Mouse (Mus musculus) monocyte, adult 5-6 weeks (primary cell): ENCODE measurements around the gene Wiz. TPM values are rescaled to one million over a fixed set of nuclear protein-coding genes. Genes with fewer than 3 reads are reported as not detected.

Experiments
- ATAC-seq: fragments of 153-309, 156-312 bp; replicated peaks from 2 replicates; pipeline ENCODE4 v1.8.0; 2017; ENCODE audit warnings: mild to moderate bottlenecking; ENCODE audit not compliant: low TSS enrichment, insufficient number of reproducible peaks, severe bottlenecking, poor library complexity, low FRiP score
- total RNA-seq: library from RNA; stranded (forward); fragments of 200-1000, 200-491, 200-594 nt; gene quantifications from 3 replicates; pipeline ENCODE4 v1.2.3, GENCODE M21; 2017

Wiz gene
- total RNA-seq, 1 experiment from 2014 or later = 6.5 TPM

DNA sequence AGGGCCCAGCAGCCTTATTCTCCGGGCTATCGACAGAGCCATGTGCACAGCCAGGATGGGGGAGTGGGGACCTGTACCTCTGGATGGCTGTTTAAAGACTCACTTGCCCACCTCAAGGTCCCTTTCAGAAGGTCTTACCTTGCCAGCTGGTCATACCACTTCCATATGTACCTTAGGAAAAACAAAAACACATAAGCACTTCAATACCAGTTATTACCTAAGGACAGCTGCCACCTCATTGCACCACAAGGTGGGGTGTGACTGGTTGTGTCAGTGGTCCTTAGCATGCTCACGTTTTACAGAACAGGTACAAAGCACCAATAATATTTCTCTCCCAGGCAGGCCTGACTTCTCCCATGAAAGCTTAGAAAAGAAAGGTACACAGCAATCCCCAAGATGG is 71.5 kb downstream of the Wiz start:
- no peak for ATAC-seq

DNA sequence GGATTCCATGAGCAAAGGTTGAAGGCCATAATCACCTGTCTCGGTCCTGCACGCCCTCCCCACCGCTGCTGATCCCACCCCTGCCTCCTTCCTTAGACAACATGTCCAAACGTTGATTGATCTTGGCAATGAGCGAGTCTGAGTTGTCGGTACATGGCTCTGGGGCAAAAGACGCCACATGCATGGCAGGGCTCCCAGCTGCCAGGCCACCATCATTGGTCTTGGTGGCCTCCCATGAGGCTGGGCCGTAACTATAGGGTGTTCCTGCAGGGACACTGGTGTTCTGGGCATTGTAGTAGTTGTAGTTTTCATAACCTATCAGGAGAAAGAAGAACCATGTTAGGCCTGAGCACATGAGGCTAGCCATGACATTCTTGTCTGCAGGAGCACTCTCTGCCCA is 72.2 kb downstream of the Wiz start:
- no peak for ATAC-seq

DNA sequence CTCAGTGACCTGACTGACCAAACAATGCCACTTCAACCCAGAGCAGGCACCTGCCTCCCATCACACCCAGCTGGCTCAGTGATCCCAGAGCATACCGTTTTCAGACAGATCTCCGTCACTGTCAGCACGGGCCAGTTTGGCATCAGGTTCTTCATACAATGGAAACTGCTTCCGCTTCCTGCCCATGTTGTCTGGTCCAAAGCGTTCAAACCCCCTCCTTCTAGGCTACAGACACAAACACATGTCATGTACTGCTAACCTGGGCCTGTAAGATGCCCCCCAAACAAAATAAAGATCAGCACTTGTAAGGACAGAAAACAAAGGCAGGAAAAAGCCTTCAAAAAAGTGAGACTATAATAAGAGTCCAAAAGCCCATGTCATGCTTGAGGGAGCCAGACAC is 73.7 kb downstream of the Wiz start:
- ATAC-seq = no peak

DNA sequence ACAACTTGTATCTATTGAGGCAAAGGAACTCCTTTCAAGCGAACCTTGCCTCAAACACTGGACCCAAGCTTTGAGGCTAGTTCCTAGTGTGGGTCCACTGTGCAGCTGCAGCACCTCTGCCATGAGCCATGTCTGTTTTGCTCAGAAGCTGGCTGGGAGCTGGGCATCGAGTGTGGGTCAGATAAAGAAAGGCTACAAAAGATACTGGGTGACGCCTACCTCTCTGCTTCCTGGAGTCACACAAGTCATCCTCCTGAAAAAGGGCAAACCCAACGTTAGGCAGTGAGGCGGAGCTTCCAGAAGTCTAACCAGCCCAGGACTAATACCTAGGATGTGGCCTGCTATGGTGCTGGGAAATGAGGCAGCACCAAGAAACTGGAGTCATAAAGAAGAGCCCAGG is 75.3 kb downstream of the Wiz start:
- no peak for ATAC-seq

DNA sequence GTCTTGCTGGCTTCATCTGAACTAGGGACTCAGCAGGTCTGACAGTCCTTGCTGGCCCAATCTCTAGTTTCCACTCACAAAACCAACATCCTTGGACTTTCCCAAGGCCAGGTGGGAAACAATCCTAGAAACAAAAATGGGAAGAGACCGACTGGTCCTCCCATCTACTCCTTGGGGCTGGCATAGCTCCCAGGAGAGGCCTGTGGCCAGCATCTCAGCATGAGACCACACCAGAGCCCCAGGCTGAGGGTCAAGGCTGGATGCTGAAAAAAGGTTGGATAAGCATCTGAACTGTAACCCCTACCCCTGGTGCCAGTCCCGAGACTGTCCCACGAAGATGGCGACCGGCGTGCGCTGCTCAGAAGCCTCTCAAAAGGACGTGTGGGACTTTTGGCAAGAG is 76.4 kb downstream of the Wiz start:
- ATAC-seq = no peak

DNA sequence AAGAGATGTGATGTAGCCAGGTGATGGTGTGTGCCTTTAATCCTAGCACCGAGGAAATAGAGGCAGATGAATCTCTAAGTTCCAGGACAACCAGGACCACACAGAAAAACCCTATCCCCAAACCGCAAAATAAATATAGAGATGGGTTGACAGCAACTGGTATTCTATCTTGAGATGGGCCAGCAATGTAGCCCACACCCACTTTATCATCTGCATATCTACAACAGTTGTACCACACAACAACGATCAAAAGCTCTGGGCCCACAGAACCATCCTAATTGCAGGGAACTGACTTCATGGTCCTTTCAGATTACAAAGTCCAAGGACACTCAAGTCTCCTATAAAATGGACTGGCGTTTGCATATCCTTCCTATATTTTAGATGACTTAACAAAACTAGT is 81.3 kb downstream of the Wiz start:
- no peak for ATAC-seq

Other genes with a start within 250 kb of the Wiz start
- not detected in 3 replicates for gene Notch3, start 222.6 kb downstream of the Wiz start, total RNA-seq
- gene Ephx3, start 199.9 kb downstream of the Wiz start, total RNA-seq = 0.68 TPM in 1 of 3 replicates, not detected in the others
- 35.0 to 93.9 TPM (median 47.1 TPM) in 3 replicates for gene Brd4, start 104.7 kb downstream of the Wiz start, total RNA-seq
- gene Akap8, start 68.2 kb downstream of the Wiz start, total RNA-seq = 203 to 241 TPM (median 213 TPM) in 3 replicates
- gene Akap8l, start 38.8 kb downstream of the Wiz start, total RNA-seq = 111 to 195 TPM (median 157 TPM) in 3 replicates
- gene Rasal3, start 14.1 kb upstream of the Wiz start, total RNA-seq = 48.3 to 120 TPM (median 73.9 TPM) in 3 replicates
- 7.1 to 34.0 TPM (median 12.8 TPM) in 3 replicates for gene Pglyrp2, start 34.7 kb upstream of the Wiz start, total RNA-seq
- gene Cyp4f39, start 63.3 kb upstream of the Wiz start, total RNA-seq = not detected in 3 replicates
- gene Cyp4f17, start 116.6 kb upstream of the Wiz start, total RNA-seq = 0.11 to 1.2 TPM (median 1.1 TPM) in 3 replicates
- 94.6 to 125 TPM (median 116 TPM) in 3 replicates for gene Cyp4f16, start 147.1 kb upstream of the Wiz start, total RNA-seq
- gene Cyp4f37, start 231.9 kb upstream of the Wiz start, total RNA-seq = 0.11 to 0.57 TPM (median 0.19 TPM) in 3 replicates